Mouse (Mus musculus): ENCODE data around the gene Lysmd4.

DNA sequence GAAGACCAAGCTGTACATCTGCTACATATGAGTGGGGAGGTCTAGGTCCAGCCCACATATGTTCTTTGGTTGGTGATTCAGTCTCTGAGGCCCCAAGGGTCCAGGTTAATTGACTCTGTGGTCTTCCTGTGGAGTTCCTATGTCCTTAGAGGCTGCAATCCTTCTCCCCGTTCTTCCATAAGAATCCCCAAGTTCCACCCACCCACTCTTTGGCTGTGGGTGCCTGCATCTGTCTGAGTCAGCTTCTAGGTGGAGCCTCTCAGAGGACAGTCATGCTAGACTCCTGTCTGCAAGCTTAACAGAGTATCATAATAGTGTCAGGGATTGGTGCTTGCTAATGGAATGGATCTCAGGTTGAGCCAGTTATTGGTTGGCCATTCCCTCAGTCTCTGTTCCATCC is 8.8 kb upstream of the Lysmd4 start:
- no peak for TF ChIP-seq POLR2A (IDR thresholded peaks at IDR 0.05; ENCODE audit: borderline replicate concordance, low read depth, low read length)
- no peak for TF ChIP-seq CTCF (IDR thresholded peaks at IDR 0.05; ENCODE audit: low read depth, low read length)

All from bone marrow macrophage, adult 2 months (primary cell).